8 mouse cellular contexts compared by ENCODE assay signal in the genomic region with DNA sequence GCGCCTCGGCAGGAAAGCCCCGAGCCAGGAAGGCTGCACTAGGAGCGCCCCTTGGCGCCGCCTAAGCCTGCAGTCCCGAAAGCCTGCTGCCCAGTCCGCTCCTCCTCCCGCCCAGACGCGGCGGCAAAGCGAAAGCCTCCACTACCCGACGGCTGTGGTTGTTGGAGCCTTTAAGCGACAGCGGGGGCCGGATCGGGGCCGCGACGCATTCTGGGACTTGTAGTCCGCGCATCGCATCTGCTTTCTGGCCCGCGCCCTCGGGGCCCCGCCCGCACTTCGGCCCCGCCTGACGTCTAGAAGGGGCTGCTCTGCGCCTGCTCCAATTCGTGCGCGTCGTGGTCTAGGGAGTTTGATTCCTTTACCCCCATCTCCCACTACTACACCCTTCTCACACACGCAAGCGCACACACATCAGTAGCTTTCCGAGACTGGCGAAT. TPM values are rescaled to one million over a fixed set of nuclear protein-coding genes. Genes with fewer than 3 reads are reported as not detected.
DNase-seq lines count a peak whose midpoint lies in the region; ATAC-seq lines count a peak whose summit lies in the region.

A gene (minus strand): TSS at position 77 of the 437 bp plus-strand sequence.

- peak; percentile 86 for ATAC-seq in inflammation-experienced regulatory T-cells, adult 6 months
- ATAC-seq in megakaryocyte-erythroid progenitor cell, adult 5-6 weeks (replicated peaks; ENCODE audit: low FRiP score, low TSS enrichment, poor library complexity, severe bottlenecking), result peak; percentile 91

- peak; percentile 89 for DNase-seq in adipocyte (ENCODE audit: low spot score)
- peak; percentile 97 for DNase-seq in embryo, embryonic 10 days (ENCODE audit: low spot score)
- DNase-seq in gastrocnemius, postnatal 14 days, result peak; percentile 94
- peak; percentile 92 to 96 for DNase-seq in left cerebral cortex, postnatal 10 days (ENCODE audit: extremely low spot score in 1 of 2, low spot score in 2 of 2)
- peak; percentile 95 for DNase-seq in right cerebral cortex, postnatal 25 days
- peak; percentile 91 to 94 for DNase-seq in urinary bladder, postnatal 4 days (ENCODE audit: low spot score in 2 of 2)

- intact Hi-C loops in gastrocnemius, postnatal 14 days (cut with DNase I; ENCODE audit: low total_unique reads), result no loop called here
- intact Hi-C loops in left cerebral cortex, postnatal 10 days (cut with DNase I), result loop anchor here (5.0 to 10.0 kb wide), 2 partner anchors 64 to 112 kb away; no protein-coding TSS in a partner anchor

RNA-seq across cellular contexts. Expression of the gene that starts here (rescaled TPM):
- 10 to 100 TPM; 62.2 to 73.3 TPM for total RNA-seq in gastrocnemius, postnatal 14 days (2021)
- polyA plus RNA-seq in inflammation-experienced regulatory T-cells, adult 6 months (2017; shearing (Covaris generic)), result 1 to 10 TPM; 3.6 to 4.6 (median 3.9) TPM
- 10 to 100 TPM; 51.2 to 51.6 TPM for total RNA-seq in left cerebral cortex, postnatal 10 days (2021)
- total RNA-seq in megakaryocyte-erythroid progenitor cell, adult 5-6 weeks (2014; fragmentation: Nextera tagmentation), result 5.4 and 11.9 TPM in 2 replicates
- total RNA-seq in megakaryocyte-erythroid progenitor cell, adult 5-6 weeks (2017), result 10.6 and 13.6 TPM in 2 replicates

Comparison
In these comparisons a context has a peak if more than half of its experiments do, and no peak if none do; other contexts are left out.
1. Peak in every context shown above with its lines: DNase-seq and ATAC-seq.